Mouse (Mus musculus) forebrain, embryonic 16.5 days (tissue): ENCODE results near the gene Gm28048. TPM values are rescaled to one million over a fixed set of nuclear protein-coding genes. Genes with fewer than 3 reads are reported as not detected.

Experiments used
- ATAC-seq: fragments of 200-750 bp; cut with Nextera tagmentation; 2 replicates; pipeline ENCODE4 v1.8.0; 2017; ENCODE audit warnings: mild to moderate bottlenecking, moderate library complexity
- H3K27ac ChIP-seq: fragments of 300-500 bp; sonication (generic); 2 replicates; pipeline ENCODE4 v1.5.1; 2014; ENCODE audit warnings: low read length, control low read depth
- H3K27me3 ChIP-seq: fragments of 300-500 bp; sonication (generic); replicated peaks from 2 replicates; pipeline ENCODE4 v1.6.1; 2014; ENCODE audit warnings: low read length; ENCODE audit not compliant: control insufficient read depth, insufficient read depth
- H3K36me3 ChIP-seq: fragments of 300-500 bp; sonication (generic); 2 replicates; pipeline ENCODE4 v1.6.1; 2014; ENCODE audit not compliant: control insufficient read depth, insufficient read depth
- H3K4me1 ChIP-seq: fragments of 300-500 bp; sonication (generic); replicated peaks from 2 replicates; pipeline ENCODE4 v1.6.1; 2014; ENCODE audit warnings: low read length; ENCODE audit not compliant: control insufficient read depth, insufficient read depth
- H3K4me2 ChIP-seq: fragments of 300-500 bp; sonication (generic); 2 replicates; pipeline ENCODE4 v1.6.1; 2014; ENCODE audit warnings: mild to moderate bottlenecking, low read length, control low read depth
- H3K4me3 ChIP-seq: fragments of 300-500 bp; sonication (generic); replicated peaks from 2 replicates; pipeline ENCODE4 v1.5.1; 2014; ENCODE audit warnings: mild to moderate bottlenecking, low read length, control low read depth
- H3K9ac ChIP-seq: fragments of 300-500 bp; sonication (generic); replicated peaks from 2 replicates; pipeline ENCODE4 v1.6.1; 2014; ENCODE audit warnings: low read depth, low read length, control low read depth
- H3K9me3 ChIP-seq: fragments of 300-500 bp; sonication (generic); 2 replicates; pipeline ENCODE4 v1.6.1; 2016; ENCODE audit warnings: low read length; ENCODE audit not compliant: control insufficient read depth
- WGBS: fragments of 180-500 bp; shearing (Covaris S2); extraction: QIAGEN DNeasy Blood & Tissue Kit; methylation state at CpG from one replicate; pipeline ENCODE4 v1.1.7; 2014; 5-methylcytosine and 5-hydroxymethylcytosine counted together
- polyA plus RNA-seq: library from polyadenylated mRNA; unstranded; fragments of >200 nt; fragmentation: Nextera tagmentation; extraction: Ambion mirVana; gene quantifications from 2 replicates; pipeline ENCODE4 v1.2.1, GENCODE M21; 2015

The Gm28048 gene
- polyA plus RNA-seq, 1 experiment from 2014 or later, result 3.0 TPM

GRCm38 (mm10) chr11:22917786-22918185 lies 64.1 kb downstream of the Gm28048 start:
- no peak for ATAC-seq
- no peak overlapping the region for H3K9ac ChIP-seq
- no peaks in the 10 kb centered on the region for H3K9me3 ChIP-seq
- no peak overlapping the region for H3K4me2 ChIP-seq
- H3K4me1 ChIP-seq, result no peaks in the 10 kb centered on the region
- WGBS, result 87% methylated on average over 7 of the region's 7 CpGs
- no peaks in the 10 kb centered on the region for H3K36me3 ChIP-seq
- H3K27me3 ChIP-seq, result no peaks in the 10 kb centered on the region
- no peak overlapping the region for H3K4me3 ChIP-seq
- no peak overlapping the region for H3K27ac ChIP-seq

GRCm38 (mm10) chr11:22913744-22914143 lies 68.1 kb downstream of the Gm28048 start:
- Histone ChIP-seq H3K4me2 (no peak overlapping the region), H3K9me3 (no peaks in the 10 kb centered on the region), H3K27me3 (no peaks in the 10 kb centered on the region), H3K4me1 (no peaks in the 10 kb centered on the region), H3K9ac (no peak overlapping the region), H3K36me3 (no peaks in the 10 kb centered on the region), H3K4me3 (no peak overlapping the region), H3K27ac (no peak overlapping the region)
- ATAC-seq, result no peak
- whole genome bisulfite sequencing, result 81% methylated on average over 4 of the region's 4 CpGs

GRCm38 (mm10) chr11:22911831-22912230 lies 70.1 kb downstream of the Gm28048 start:
- Histone ChIP-seq H3K9ac (no peak overlapping the region), H3K4me1 (no peaks in the 10 kb centered on the region), H3K36me3 (no peaks in the 10 kb centered on the region), H3K4me3 (no peak overlapping the region), H3K4me2 (no peak overlapping the region), H3K27ac (no peak overlapping the region), H3K9me3 (no peaks in the 10 kb centered on the region), H3K27me3 (no peaks in the 10 kb centered on the region)
- ATAC-seq, result no peak
- WGBS, result 92% methylated on average over 7 of the region's 7 CpGs

GRCm38 (mm10) chr11:22906453-22906865 lies 75.4 kb downstream of the Gm28048 start:
- Histone ChIP-seq H3K27me3 (no peaks in the 10 kb centered on the region), H3K4me3 (no peak overlapping the region), H3K27ac (no peak overlapping the region), H3K36me3 (no peaks in the 10 kb centered on the region), H3K9ac (no peak overlapping the region), H3K4me2 (no peak overlapping the region), H3K9me3 (no peaks in the 10 kb centered on the region), H3K4me1 (no peaks in the 10 kb centered on the region)
- no peak for ATAC-seq

- Histone ChIP-seq H3K36me3 (no peaks in the 10 kb centered on the region), H3K4me2 (no peak overlapping the region), H3K27ac (no peak overlapping the region), H3K4me1 (no peaks in the 10 kb centered on the region), H3K9ac (no peak overlapping the region), H3K4me3 (no peak overlapping the region), H3K9me3 (no peaks in the 10 kb centered on the region), H3K27me3 (no peaks in the 10 kb centered on the region)
- ATAC-seq, result no peak
- 74% methylated on average over 2 of the region's 2 CpGs for WGBS
Measured at GRCm38 (mm10) chr11:22902923-22903322, 79.0 kb downstream of the Gm28048 start.

GRCm38 (mm10) chr11:22900041-22900440 lies 81.8 kb downstream of the Gm28048 start:
- H3K4me2 ChIP-seq, result no peak overlapping the region
- H3K9me3 ChIP-seq, result no peaks in the 10 kb centered on the region
- WGBS, result 92% methylated on average over 3 of the region's 3 CpGs
- H3K4me3 ChIP-seq, result no peak overlapping the region
- H3K9ac ChIP-seq, result no peak overlapping the region
- no peak overlapping the region for H3K27ac ChIP-seq
- H3K27me3 ChIP-seq, result no peaks in the 10 kb centered on the region
- ATAC-seq, result no peak
- no peaks in the 10 kb centered on the region for H3K36me3 ChIP-seq
- H3K4me1 ChIP-seq, result no peaks in the 10 kb centered on the region

GRCm38 (mm10) chr11:22897642-22898041 lies 84.2 kb downstream of the Gm28048 start:
- WGBS, result 88% methylated on average over 4 of the region's 4 CpGs
- ATAC-seq, result no peak
- H3K4me2 ChIP-seq, result no peak overlapping the region
- H3K9ac ChIP-seq, result no peak overlapping the region
- no peaks in the 10 kb centered on the region for H3K36me3 ChIP-seq
- no peak overlapping the region for H3K4me3 ChIP-seq
- H3K27ac ChIP-seq, result no peak overlapping the region
- no peaks in the 10 kb centered on the region for H3K27me3 ChIP-seq
- no peaks in the 10 kb centered on the region for H3K9me3 ChIP-seq
- H3K4me1 ChIP-seq, result no peaks in the 10 kb centered on the region

GRCm38 (mm10) chr11:22897127-22897526 lies 84.8 kb downstream of the Gm28048 start:
- Histone ChIP-seq H3K27me3 (no peaks in the 10 kb centered on the region), H3K9me3 (no peaks in the 10 kb centered on the region), H3K4me2 (no peak overlapping the region), H3K27ac (no peak overlapping the region), H3K4me1 (no peaks in the 10 kb centered on the region), H3K9ac (no peak overlapping the region), H3K4me3 (no peak overlapping the region), H3K36me3 (no peaks in the 10 kb centered on the region)
- 93% methylated on average over 4 of the region's 4 CpGs for WGBS
- ATAC-seq, result no peak

GRCm38 (mm10) chr11:22893075-22893474 lies 88.8 kb downstream of the Gm28048 start:
- WGBS, result 79% methylated on average over 3 of the region's 3 CpGs
- H3K36me3 ChIP-seq, result no peaks in the 10 kb centered on the region
- H3K4me2 ChIP-seq, result no peak overlapping the region
- no peaks in the 10 kb centered on the region for H3K27me3 ChIP-seq
- H3K4me3 ChIP-seq, result no peak overlapping the region
- no peak overlapping the region for H3K27ac ChIP-seq
- H3K9me3 ChIP-seq, result no peaks in the 10 kb centered on the region
- no peak for ATAC-seq
- no peak overlapping the region for H3K9ac ChIP-seq
- H3K4me1 ChIP-seq, result no peaks in the 10 kb centered on the region

- no peak for ATAC-seq
- Histone ChIP-seq H3K27ac (no peak overlapping the region), H3K36me3 (no peaks in the 10 kb centered on the region), H3K27me3 (no peaks in the 10 kb centered on the region), H3K4me1 (no peaks in the 10 kb centered on the region), H3K4me2 (no peak overlapping the region), H3K9ac (no peak overlapping the region), H3K9me3 (no peaks in the 10 kb centered on the region), H3K4me3 (no peak overlapping the region)
- WGBS, result 82% methylated on average over 6 of the region's 6 CpGs
Measured at GRCm38 (mm10) chr11:22892466-22892865, 89.4 kb downstream of the Gm28048 start.
